Mouse (Mus musculus) urinary bladder, postnatal 14 days (tissue): Measurements from ENCODE around the gene Vmn2r6.
"Not testable (repeated sequence)": the region's sequence is repeated elsewhere in the genome, so short reads cannot be mapped to it uniquely, and the experiment has no call there.

Source experiments
- DNase-seq: peaks from one replicate; pipeline ENCODE4 v3.0.0; 2021; ENCODE audit warnings: low spot score

Vmn2r6 gene

DNA sequence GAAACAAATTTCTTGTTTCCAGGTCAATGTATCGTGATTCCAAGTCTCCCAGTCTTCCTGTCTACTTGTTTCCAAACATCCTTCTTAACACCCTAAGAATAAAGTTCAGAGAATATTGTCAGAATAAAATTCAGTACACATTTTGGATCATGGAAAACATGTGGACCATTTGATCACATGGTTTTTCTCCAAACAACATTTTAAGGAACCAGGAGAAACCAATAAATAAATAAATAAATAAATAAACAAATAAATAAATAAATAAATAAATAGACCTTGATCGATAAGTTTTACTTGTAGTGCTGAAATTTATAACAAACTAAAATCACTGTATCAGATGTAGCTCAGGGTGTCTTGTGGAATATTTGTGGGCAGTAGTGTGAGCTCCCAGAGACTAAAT is at the start of gene Vmn2r6:
Gene Vmn2r6 (minus strand): TSS at position 101 of the 400 bp plus-strand sequence.
- not testable (repeated sequence) for DNase-seq

DNA sequence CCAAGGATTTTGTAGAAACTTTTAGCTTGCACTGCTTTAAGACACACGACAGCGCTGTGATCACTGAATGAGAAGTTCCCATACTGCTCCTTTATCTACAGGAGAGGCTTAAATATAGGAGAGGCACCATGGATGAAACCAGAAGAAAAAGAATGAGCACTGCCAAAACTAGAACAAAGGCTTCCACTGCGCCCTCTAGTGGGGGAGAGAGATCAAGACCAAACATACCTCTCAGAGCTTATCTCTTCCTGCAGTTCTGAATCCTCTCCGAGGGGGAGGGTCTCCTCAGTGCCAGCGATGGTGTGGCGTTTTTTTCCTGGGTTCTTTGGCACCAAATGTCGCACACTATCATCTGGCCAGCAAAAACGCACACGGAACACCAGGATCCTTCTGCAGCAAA is 22.0 kb upstream of the Vmn2r6 start:
- DNase-seq: no peak

DNA sequence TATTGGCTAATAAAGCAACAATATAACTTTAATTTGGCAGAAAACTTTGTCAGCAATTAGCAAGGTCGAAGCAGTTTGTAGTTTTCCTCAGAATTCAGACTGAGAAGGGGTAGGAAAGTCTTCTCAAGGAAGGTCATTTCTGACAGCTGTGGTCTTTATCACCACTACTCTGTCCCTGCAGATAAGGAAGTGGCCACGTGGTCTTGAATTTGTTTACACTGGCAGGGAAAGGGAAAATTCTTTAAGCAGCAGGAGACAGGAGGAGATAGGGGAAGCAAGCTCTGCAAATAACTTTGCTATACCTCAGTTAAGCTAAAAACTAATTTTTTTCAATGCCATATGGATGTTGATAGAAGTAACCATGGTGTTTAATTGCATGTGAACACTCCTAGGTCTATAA is 3.2 kb upstream of the Vmn2r6 start:
- DNase-seq: not testable (repeated sequence)

DNA sequence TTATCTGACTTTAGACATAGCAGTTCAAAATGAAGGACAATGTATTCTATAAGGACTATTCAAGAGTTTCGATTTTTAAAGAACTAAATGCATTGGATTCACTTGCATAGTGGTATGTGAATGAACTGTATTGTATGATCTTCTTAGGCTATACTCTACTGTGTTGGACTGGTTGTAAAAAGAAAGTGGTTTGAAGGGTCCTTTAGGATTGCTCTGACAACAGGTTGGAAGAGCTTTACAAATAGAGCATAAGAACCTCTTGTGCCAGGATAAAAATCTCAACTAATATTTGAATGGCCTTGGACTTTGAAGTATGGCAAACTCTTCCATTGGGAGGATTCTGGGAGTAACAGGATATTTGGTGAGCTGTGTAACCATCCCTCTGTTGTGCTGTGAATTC is 42.0 kb downstream of the Vmn2r6 start:
- DNase-seq: not testable (repeated sequence)

DNA sequence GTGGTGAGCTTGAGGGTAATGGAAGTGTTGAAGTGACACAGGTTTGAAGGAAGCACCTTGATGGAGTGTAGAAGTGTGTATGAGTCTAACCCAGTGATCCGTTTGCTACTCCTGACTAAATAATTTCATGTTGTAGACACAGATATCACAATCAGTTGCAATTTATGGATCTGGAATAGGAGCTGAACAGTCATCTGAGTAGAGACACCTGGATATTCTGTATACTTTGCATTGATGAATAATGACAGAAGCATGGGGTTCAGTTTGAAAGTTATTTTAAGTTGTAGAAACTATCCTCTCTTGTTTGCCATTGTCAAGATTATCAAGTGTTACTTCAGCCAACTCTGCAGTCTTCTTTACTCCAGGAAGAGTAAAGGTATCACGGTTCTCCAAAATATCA is 55.9 kb downstream of the Vmn2r6 start, which contains the start of gene Vmn2r5:
Gene Vmn2r5 (minus strand): TSS at position 101 of the 400 bp plus-strand sequence.
- DNase-seq: not testable (repeated sequence)
